Mouse (Mus musculus) gastrocnemius, postnatal 25 days (tissue): ENCODE results near the gene Cped1. TPM values are rescaled to one million over a fixed set of nuclear protein-coding genes. Genes with fewer than 3 reads are reported as not detected.

ENCODE experiments used
- DNase-seq: peaks from one replicate; pipeline ENCODE4 v3.0.0; 2022
- long read RNA-seq, 2 experiments: library from polyadenylated mRNA; stranded (forward); transcript quantifications; one replicate each; pipeline ENCODE4 v2.0.0; 2021
- total RNA-seq, 2 experiments: library from RNA; stranded (reverse); gene quantifications; 1 replicate in 1 of 2; 2 replicates in 1 of 2; pipeline ENCODE4 v1.2.3; 2021

Gene Cped1
- total RNA-seq, result 10 to 100 TPM; 16.8 to 22.7 TPM
- long read RNA-seq, experiment 1, full-length matches to known transcripts, result 4 of 16 reads
- long read RNA-seq, experiment 1, partial matches to known transcripts, result 1 of 16 reads
- long read RNA-seq, experiment 1, other reads (novel, unspliced or antisense), result 11 of 16 reads
- long read RNA-seq, experiment 2, full-length matches to known transcripts, result 8 of 22 reads
- long read RNA-seq, experiment 2, partial matches to known transcripts, result 3 of 22 reads
- long read RNA-seq, experiment 2, other reads (novel, unspliced or antisense), result 11 of 22 reads

DNA sequence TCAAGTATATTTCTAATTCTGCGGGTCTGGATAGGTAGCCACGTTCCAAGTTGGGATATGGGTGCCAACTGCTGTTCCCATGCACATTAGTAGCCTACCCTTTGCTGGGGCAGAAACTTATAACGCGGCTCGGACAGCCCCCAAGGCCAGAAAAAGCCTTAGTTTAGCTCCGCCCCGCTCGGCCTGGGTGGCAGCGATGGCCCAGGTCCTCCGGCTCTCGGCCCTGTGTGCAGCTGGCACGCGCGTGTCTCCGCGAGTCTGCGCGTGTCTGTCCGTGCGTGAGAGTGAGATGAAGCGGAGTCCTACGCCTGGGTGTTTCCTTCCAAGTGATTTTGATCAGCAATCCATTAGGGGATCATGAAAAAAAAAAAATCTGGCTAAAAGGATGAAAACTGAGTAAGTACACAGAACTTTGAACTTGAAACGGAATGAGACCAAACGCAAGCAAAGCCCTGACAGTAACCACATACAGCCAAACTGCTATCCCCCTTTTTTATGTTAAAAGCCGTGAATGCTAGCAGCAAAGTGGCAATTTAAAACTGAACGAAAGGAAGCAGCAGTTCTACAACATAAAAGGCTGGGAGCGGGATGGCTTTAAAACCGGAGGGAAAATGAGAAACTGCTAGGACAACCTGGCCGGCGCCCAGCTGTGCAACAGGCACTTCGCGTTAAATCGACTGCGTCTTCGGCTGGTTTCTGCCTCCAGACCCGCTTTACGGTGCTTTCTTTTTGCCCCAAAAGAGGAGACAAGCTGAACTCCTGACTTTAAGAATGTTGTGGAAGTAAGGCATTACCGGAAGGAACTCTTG is at the start of gene Cped1:
TSS of gene Cped1 (plus strand) at position 185 of the 809 bp plus-strand sequence.
- DNase-seq, result peak; percentile 78

DNA sequence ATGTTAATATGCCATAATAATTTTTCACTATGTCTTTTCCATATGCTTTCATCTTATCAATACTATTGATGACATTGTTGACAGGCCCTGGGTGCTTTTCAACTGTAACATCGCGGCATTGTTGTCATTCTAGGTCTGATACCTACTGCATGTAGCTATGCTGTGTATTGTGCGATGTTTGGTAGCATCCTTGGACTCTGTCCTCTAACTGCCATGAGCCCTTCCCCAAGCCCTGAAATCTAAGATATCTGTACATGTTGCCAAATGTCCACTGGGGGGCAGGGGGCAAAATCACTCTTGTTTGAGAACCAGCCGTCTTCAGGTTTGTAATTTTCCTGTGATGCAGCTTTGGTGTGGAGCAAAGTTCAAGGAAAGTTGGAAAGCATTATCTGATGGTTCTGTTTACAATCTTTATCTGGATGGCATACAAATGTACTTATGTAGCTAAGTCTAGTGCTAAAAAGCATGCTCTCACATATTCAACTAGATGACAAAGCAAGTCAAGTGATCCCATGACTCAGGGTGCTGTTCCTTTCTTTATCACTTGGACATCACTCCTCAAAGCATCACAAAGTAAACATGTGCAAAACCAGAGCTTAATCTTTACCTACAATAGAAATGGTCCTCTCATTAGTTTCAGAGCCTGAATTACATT is 47.6 kb upstream of the Cped1 start:
- no peak for DNase-seq

DNA sequence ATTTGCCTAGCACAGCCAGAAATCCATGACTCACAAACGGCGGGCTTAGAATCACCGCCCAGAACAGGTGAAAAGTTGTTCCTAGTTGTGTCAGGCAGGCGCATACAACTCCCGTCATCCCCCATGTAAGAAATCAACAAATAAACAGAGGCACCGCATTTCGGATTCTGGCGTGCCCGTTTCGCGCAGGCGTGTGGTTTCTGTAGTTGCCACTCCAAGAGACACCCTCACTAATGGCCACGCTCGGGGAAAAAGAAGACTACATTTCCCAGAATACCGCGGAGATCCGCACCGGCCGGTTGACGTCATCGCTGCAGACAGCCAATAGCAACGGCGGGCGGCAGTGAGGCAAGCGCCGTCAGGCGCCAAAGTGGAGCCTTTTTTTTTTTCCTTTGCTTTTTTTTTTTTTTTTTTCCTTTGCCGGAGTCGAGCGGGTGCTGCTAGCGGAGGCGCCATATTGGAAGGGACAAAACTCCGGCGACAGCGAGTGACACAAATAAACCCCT is 36.4 kb upstream of the Cped1 start, which contains the start of gene Ing3:
TSS of gene Ing3 (plus strand) at position 346 of the 506 bp plus-strand sequence.
- peak; percentile 99 for DNase-seq

DNA sequence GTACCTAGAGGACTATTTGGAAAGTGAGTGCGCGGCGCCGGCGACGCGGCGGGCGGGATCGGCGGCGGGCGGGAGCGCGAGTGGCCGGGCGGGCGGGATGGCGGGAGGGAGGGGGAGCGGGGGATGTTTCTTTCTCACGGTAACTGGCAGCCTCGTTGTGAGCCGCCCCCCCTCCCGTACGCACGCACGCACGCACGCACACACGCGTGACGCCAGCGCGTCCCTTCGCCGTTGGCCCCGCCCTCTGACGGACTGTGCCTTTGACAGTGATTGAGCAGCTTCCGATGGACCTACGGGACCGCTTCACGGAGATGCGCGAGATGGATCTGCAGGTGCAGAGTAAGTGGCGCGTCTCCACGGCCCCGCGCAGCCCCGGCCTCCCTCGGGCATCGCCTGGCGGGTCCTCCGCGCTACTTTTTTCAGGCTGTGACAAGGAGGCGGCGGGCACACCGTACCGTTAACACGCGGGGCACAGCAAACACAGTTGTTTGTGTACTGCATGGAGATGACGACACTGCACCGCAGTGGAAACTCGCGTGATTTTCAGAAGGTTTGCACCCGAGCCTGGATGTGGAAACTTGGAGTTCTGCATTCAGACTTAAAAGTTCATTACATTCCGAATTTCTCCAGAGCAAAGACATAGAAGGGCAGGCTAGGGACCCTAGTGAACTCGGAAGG is 35.8 kb upstream of the Cped1 start:
- peak; percentile 95 for DNase-seq

DNA sequence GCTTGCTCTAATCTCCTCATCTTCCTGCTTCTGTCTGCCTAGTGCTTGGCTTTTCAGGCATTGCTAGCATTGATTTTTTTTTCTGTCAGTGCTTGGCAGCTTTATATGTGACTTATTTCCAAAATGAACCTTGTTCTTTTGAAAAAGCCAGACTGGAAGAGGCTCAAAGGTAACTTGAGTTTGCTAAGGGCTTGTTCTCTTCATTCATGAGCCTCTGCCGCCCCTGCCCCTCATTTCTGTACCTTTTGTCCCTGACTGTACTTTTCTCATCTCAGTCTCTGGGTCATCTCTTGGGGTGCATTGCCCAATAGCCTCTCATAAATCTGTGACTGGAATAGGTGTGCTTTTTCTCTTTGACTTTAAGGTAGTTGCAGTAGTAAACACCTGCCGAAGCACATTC is 35.0 kb upstream of the Cped1 start:
- DNase-seq, result no peak

DNA sequence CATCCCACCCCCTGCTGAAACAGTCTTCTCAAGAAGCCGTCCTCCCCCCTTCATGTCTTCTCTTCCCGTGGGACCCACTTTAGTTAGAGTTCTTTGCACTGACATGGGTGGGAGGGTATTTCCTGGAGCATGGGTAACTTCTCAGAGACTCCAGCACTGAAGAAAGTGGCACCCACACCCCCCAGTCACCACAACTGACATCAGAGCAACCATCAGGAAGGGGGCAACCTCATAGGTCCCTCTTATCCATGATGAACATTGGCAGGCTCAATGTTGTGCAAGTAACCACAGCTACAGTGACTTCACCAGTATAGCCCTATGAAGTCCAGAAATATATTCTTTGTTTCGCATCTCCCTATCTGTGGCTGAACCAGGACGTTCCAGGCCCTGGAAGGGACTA is 30.2 kb upstream of the Cped1 start:
- DNase-seq, result no peak

DNA sequence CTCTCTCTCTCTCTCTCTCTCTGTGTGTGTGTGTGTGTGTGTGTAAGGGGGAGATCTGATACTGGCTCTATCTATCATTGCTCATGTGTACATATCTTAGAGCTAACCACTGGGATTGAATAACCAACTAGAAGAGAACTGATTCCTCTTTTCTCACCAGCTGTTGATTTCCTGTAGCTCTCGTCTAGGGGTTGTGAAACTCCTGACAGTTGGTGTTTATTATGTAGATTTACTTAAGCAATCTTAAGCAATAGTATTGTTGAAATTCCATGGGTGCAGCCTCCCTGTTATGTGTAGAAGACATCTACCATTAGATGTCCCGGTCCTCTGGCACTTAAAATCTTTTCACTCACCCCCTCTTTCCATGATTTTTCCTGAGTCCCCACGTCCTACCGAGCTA is 26.8 kb upstream of the Cped1 start:
- DNase-seq, result no peak

DNA sequence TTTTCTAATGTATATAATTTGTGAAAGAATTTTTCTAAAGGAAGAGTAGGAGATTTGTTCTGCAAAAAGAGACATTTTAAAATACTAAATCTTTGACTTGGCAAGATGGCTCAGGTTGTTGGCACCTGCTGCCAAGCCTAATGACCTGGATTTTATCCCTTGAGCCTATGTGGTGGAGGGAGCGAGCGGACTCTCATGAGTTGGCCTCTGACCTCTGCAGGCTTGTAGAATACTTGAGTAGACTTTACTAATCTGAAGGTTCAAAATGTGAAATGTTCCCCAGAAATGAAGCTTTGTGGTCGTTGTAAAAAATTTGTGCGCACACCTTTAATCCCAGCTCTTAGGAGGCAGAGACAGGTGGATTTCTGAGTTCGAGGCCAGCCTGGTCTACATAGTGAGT is 25.8 kb upstream of the Cped1 start:
- no peak for DNase-seq

DNA sequence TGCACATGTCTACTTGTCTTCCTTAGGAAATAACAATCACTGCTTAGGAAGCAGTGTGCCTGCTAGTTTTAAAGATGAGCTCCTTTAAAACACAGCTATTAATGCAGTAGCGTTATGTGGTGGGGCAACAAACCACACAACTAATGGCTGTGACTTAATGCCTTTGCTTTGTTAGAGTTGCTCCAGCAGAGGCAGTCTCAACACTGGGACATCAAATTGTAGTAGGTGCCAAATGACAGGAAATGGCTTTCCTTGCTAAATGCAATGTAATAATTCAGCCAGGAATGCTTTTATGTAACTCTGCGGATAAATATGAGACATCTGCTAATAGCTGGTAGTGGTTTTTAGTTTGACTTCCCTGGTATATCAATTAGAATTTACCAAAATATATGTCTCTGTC is 8.2 kb upstream of the Cped1 start:
- no peak for DNase-seq

DNA sequence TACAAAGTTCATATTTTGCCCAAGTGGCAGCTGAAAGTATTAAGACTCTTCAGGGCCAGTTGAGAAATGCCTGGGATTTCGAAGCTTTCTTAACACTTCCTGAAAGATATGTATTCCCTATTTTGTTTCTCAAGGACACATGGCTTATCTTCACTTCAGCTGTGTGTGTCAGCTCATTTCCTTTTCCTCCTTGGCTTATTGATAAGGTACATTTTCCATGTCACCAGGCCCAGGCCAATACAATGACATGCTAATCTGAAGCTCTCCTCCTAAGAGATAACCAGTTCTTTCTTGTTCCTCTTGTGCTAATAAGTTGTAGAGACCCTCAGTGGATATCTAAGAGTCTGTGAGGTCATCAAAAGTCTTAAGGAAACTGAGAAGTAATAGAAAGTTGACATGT is 4.6 kb upstream of the Cped1 start:
- DNase-seq, result no peak

DNA sequence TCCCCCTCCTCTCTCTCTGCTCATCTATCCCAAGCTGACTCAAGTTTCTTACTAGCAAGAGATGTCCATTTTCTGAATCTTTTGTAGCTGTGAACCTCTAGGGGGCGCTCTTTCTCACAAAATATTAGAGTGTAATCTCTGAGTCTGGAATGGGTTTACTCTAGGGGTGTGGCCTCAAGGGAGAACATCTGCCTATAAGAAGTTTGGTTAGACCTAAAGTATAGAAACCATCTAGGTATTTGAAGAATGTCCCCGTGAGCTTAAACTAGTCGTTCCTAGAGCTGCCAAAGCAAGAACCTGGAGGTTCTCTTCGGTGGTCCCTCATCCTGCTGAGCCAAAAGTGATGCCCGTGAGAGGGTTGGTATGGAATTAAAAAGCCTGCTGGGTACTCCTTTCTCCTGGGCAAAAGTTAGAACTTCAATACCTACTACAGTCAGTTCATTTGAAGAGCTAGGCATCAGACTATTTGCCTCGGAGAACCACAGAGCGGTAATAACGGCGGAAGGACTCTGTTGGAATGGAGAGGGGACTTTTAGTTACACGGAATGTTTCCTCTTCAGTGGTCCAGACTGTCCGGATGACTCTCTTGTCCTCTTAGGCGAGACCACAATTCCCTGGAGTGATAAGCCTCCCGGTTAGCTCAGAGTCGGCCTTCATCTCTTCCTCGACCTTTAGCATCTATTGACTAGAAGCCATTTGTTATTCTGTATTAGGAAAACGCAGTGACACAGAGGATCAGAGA is 555 bp upstream of the Cped1 start:
- DNase-seq, result peak; percentile 38

DNA sequence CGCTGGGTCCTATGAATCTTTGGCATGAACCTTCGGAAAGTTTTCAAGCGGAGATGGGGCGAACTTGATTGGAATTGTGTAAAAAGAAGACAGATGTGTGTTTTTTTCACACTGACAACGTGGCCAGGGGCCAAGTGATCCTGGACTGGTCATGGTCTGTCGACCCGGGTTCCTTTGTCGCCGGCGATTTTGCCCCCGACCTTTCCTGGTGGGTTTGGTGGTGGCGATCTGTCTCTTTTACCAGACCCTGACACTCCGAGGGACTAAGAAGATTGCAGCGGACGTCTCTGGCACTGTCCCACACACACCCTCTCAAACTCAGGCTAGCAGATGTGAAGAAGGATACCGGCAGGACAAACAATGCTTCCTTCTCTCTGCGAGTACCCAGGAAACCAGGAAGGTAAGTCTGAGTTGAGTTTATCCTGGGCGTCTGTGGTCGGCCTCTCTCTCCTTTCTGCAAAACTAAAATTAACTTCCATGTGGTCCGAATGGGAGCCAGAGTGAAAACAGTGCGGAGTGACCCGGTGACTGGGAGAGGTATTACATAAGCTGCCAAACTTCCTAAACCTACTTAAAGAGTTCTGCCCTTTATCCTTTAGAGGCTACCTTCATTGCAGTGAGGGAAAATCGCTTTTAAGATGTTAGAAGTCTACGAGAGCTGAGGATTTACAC is 1.1 kb downstream of the Cped1 start:
- peak; percentile 45 for DNase-seq

DNA sequence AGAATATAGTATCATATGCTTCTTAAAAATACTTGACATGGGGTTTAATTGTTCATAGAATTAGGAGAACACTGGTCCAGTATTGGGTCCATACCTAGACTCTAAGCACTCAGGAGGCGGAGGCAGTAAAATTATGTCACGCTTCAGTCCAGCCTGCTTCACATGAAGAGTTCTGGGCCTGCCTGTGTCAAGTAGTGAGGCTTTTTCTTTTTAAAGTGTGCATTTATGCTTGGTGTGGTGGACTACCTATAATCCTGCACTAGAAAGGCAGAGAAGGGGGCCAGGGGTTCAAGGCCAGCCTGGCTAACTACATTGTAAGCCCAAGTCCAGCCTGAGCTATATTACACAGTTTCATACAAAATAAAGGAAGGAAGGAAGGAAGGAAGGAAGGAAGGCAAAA is 1.8 kb downstream of the Cped1 start:
- DNase-seq, result no peak

DNA sequence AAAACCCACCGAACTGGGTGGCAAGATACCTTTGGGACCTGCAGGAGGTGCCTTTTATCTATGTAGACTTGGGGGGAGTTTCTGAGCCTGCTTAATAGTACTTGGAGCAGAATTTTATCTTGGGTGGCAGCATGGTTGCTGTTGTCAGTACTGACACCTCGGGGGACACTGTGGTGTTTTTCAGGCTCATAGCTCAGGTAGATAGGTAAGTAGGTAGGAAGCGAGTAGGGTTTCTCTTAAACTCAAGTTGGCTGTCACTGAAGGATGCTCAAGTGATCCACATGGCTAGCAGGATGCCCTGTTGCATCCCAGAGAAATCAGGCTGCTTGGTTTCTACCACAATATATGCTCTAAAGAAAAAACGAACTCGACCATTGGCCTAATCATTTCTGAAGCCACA is 2.6 kb downstream of the Cped1 start:
- DNase-seq, result no peak

DNA sequence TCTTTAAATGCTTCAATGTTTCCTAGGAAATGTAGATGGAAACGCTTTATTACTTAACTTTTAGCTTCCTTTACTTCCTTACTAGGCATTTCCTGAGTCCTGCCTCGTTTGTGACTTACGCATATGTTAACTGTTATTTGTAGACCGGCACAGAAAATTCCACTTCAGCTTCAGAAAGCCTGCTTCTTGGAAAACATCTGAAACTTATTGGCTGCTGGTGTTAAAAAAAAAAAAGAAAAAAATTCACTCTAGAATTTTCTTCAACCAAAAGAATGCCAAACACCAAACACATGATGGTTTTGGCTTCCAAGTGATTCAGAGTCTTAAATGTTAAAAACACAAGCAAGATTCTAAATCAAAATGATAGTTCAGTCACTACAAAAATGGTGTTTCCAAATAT is 3.4 kb downstream of the Cped1 start:
- no peak for DNase-seq

DNA sequence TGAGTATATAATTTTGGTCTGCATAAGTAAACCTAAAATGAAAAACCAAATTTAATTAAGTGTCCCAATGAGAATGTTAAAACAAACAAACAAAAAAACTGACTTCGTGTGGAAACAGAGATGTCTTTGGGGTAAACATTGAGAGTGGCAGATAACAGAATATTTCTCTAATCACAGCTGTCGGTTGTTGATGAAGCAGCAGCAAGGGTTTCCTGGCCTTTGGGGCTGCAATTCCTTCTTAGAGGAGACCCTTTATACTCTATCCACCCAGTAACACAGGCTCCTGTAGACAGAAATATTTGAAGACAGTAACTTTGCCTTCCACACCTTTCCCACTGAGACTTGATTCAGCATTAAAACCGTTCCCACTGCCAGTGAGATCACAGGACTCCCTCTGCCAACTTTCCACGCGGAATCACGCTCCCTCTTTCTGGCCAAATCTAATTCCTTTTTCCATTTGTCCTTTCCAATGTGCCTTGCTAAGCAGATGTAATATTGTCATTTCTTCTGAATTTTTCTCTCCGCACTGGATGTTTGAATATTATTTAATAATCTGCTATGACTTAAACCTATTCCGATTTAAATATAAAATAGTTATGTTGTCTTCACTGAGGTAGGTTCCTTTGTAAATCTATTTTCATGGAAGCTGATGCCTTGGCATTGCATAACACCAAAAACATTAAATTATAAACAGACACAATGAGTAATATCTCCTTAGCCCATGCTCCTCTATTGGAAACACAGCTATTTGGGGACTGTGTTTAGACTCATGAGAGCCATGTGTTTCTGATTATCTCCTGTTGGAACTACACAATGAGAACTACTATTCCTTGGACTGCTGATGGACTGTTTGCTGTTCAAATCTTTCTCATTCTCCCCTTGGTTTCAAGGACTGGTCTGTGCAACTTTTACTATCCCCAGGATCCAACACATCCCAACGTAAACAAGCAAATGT is 4.7 kb downstream of the Cped1 start:
- DNase-seq, result peak; percentile 62

DNA sequence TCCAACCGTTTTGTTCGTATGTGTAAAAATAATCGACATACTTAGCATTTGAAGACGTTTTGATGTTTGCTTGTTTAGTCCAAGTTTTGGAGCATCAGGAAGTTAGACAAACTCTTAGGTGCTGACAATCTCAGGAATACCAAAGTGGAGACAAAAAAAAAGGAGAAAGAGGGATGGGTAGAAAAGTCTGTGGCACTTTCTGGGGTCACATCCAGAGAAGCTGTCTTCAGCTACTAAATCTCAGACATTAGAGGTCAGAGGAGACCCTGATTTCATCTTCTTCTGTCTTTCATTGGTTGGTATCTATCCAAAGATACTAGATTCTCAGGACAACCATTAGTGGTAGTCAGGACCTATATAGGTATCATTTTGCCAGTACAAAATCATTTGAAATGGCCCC is 5.4 kb downstream of the Cped1 start:
- DNase-seq, result no peak

DNA sequence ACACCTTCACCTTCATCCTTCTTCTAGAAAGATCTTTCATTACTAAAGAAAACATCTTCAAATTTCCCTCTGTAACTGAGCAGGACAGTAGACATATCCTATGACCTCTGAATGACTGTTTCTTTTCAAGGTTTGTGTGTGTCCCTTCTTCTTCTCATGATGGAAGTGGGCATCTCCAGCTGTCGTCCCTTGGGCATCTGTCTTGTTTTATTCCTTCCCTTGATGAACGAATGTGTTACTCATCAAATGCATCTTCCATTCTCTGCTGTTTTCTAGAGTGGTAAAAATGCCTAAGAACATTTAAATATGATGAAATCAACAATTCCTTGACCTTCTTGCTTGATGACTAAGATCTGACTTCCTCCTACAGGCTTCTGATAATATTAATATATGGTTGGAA is 7.4 kb downstream of the Cped1 start:
- DNase-seq, result no peak

DNA sequence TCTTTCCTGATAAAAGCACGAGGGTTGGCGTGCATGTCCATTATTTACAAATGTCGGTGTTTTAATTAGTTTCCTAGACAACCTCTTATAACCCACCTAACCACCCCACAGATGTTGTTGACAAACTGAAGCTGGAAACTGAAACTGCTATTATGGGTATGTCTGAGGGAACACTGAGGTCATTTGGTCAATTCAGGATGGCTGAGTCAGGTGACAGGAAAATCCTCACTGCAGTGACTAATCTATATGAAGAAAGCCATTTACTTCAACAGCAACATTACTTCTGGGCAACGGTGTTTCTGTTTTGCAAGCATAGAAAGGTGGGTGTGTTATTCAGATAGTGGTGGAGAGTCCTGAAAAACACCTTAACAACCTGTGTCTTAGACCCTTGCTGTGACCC is 12.4 kb downstream of the Cped1 start:
- no peak for DNase-seq

DNA sequence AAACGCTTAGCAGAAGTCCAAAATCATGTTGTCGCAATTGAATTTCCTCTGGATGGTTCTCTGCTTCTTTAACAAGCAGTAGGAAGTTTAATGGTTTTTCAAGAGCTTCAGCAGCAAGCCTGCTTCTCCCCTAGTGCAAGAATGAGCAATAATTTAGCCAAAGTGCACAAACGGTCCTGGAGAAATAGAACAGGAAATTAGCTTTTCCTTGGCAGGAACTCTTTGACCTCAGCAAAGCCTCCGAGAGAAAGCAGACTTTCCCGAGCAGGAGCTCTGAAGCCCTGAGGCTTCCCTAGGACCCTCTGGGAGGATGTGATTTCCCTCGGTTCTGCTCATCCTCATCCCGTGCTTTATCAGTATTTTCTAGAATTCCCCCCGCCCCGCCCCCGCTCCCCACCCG is 13.3 kb downstream of the Cped1 start:
- DNase-seq, result no peak
